Mouse (Mus musculus) erythroblast, embryonic 14.5 days (primary cell): Measurements from ENCODE around the gene Gnb5. TPM values are rescaled to one million over a fixed set of nuclear protein-coding genes. Genes with fewer than 3 reads are reported as not detected.

ENCODE experiments used
- H3K27me3 ChIP-seq: 2 replicates; pipeline ENCODE4 v1.6.1; 2012; ENCODE audit warnings: inconsistent platforms; ENCODE audit not compliant: control insufficient read depth
- H3K36me3 ChIP-seq: 2 replicates; pipeline ENCODE4 v1.6.1; 2012; ENCODE audit warnings: mild to moderate bottlenecking, inconsistent platforms; ENCODE audit not compliant: control insufficient read depth
- H3K4me1 ChIP-seq: 2 replicates; pipeline ENCODE4 v1.6.1; 2012; ENCODE audit warnings: inconsistent platforms; ENCODE audit not compliant: control insufficient read depth
- H3K4me3 ChIP-seq: replicated peaks from 2 replicates; pipeline ENCODE3; 2012; ENCODE audit warnings: moderate library complexity, mild to moderate bottlenecking, inconsistent platforms
- H3K9me3 ChIP-seq: 2 replicates; pipeline ENCODE4 v1.6.1; 2012; ENCODE audit warnings: low read length, inconsistent platforms, mixed read lengths; ENCODE audit not compliant: control insufficient read depth
- GATA1 ChIP-seq: IDR thresholded peaks from 2 replicates; pipeline ENCODE4 v1.6.1; 2012; ENCODE audit warnings: low read length, inconsistent platforms, mixed read lengths
- TAL1 ChIP-seq: IDR thresholded peaks from 3 replicates; pipeline ENCODE4 v1.6.1; 2012; ENCODE audit warnings: low read length, inconsistent platforms, mixed read lengths
- polyA plus RNA-seq: library from polyadenylated mRNA; stranded (reverse); fragments of >175 nt; gene quantifications from 2 replicates; pipeline ENCODE4 v1.2.3, GENCODE M21; 2012

Gnb5 gene
- polyA plus RNA-seq, 1 experiment: not detected

- Histone ChIP-seq H3K9me3 (peaks cover 6% of the 10 kb centered on the region), H3K27me3 (no peaks in the 10 kb centered on the region), H3K4me1 (no peaks in the 10 kb centered on the region), H3K4me3 (no peak overlapping the region), H3K36me3 (peaks cover 23% of the 10 kb centered on the region)
- TF ChIP-seq TAL1 (no peak), GATA1 (no peak)
These were observed 78.4 kb downstream of the Gnb5 start for GRCm38 (mm10) chr9:75384337-75384962.

GRCm38 (mm10) chr9:75385218-75385974 lies 79.3 kb downstream of the Gnb5 start:
- H3K9me3 ChIP-seq: peaks cover 9% of the 10 kb centered on the region
- H3K4me3 ChIP-seq: no peak overlapping the region
- no peaks in the 10 kb centered on the region for H3K4me1 ChIP-seq
- peaks cover 29% of the 10 kb centered on the region for H3K36me3 ChIP-seq
- TF ChIP-seq GATA1 (no peak), TAL1 (no peak)
- no peaks in the 10 kb centered on the region for H3K27me3 ChIP-seq

- no peak for TF ChIP-seq TAL1
- no peak for TF ChIP-seq GATA1
- Histone ChIP-seq H3K9me3 (peaks cover 10% of the 10 kb centered on the region), H3K4me3 (no peak overlapping the region), H3K27me3 (no peaks in the 10 kb centered on the region), H3K4me1 (peaks cover 5% of the 10 kb centered on the region), H3K36me3 (peaks cover 77% of the 10 kb centered on the region)
These were observed 87.2 kb downstream of the Gnb5 start for GRCm38 (mm10) chr9:75393251-75393650.

Other genes starting within 250 kb of the Gnb5 start
- 0.05 and 0.08 TPM in 2 replicates for gene Myo5a, start 235.3 kb upstream of the Gnb5 start, polyA plus RNA-seq
- not detected in 2 replicates for gene Myo5c, start 74.3 kb upstream of the Gnb5 start, polyA plus RNA-seq
- gene Bcl2l10, start 41.5 kb downstream of the Gnb5 start, polyA plus RNA-seq: not detected in 2 replicates
- 0.11 and 0.17 TPM in 2 replicates for gene Mapk6, start 103.7 kb downstream of the Gnb5 start, polyA plus RNA-seq
- 1.0 and 1.3 TPM in 2 replicates for gene Leo1, start 135.2 kb downstream of the Gnb5 start, polyA plus RNA-seq